Mouse (Mus musculus) C2C12 (cell line): ENCODE results near the gene Zfp184. TPM values are rescaled to one million over a fixed set of nuclear protein-coding genes. Genes with fewer than 3 reads are reported as not detected.

Experiments
- H3K27me3 ChIP-seq: one replicate; pipeline ENCODE4 v1.6.1; 2011; ENCODE audit not compliant: control insufficient read depth, insufficient read depth, insufficient read length
- H3K36me3 ChIP-seq: one replicate; pipeline ENCODE4 v1.6.1; 2011; ENCODE audit not compliant: control insufficient read depth, insufficient read depth
- H3K4me3 ChIP-seq: one replicate; pipeline ENCODE4 v1.5.1; 2011; ENCODE audit warnings: mild to moderate bottlenecking, control low read depth; ENCODE audit not compliant: poor library complexity, insufficient read depth, severe bottlenecking
- H3K79me2 ChIP-seq: one replicate; pipeline ENCODE4 v1.6.1; 2011; ENCODE audit not compliant: control insufficient read depth, insufficient read depth
- H3K79me3 ChIP-seq: one replicate; pipeline ENCODE4 v1.6.1; 2011; ENCODE audit warnings: low read depth, control low read depth
- H3ac ChIP-seq: one replicate; pipeline ENCODE3; 2011; ENCODE audit warnings: low read depth; ENCODE audit not compliant: control insufficient read depth, insufficient read length
- CEBPB ChIP-seq: IDR thresholded peaks from one replicate; pipeline ENCODE4 v1.6.1; 2011; ENCODE audit warnings: low read depth, mild to moderate bottlenecking, control low read depth, moderate library complexity
- CTCF ChIP-seq: IDR thresholded peaks from one replicate; pipeline ENCODE4 v1.5.1; 2011; ENCODE audit not compliant: control insufficient read depth, insufficient read depth, insufficient read length
- FOSL1 ChIP-seq: IDR thresholded peaks from one replicate; pipeline ENCODE4 v1.8.0; 2011; ENCODE audit warnings: mild to moderate bottlenecking, low read length; ENCODE audit not compliant: poor library complexity, insufficient read depth, severe bottlenecking
- MAX ChIP-seq: IDR thresholded peaks from one replicate; pipeline ENCODE4 v1.6.1; 2011; ENCODE audit warnings: mild to moderate bottlenecking, control low read depth
- MYOD1 ChIP-seq: IDR thresholded peaks from one replicate; pipeline ENCODE4 v1.6.1; 2011; ENCODE audit warnings: low read depth; ENCODE audit not compliant: control insufficient read depth, insufficient read length
- MYOG ChIP-seq: IDR thresholded peaks from one replicate; pipeline ENCODE4 v1.6.1; 2011; ENCODE audit not compliant: control insufficient read depth, insufficient read length; ENCODE audit errors: extremely low read depth
- USF1 ChIP-seq: IDR thresholded peaks from one replicate; pipeline ENCODE4 v1.6.1; 2011; ENCODE audit warnings: low read depth, mild to moderate bottlenecking, control low read depth, moderate library complexity
- polyA plus RNA-seq: library from polyadenylated mRNA; unstranded; fragments of >200 nt; fragmentation: generic; extraction: Trizol; gene quantifications from one replicate; pipeline ENCODE4 v1.2.1, GENCODE M21; 2012; ENCODE audit warnings: missing spikeins

The Zfp184 gene
- polyA plus RNA-seq, 1 experiment, result 1.4 TPM

DNA sequence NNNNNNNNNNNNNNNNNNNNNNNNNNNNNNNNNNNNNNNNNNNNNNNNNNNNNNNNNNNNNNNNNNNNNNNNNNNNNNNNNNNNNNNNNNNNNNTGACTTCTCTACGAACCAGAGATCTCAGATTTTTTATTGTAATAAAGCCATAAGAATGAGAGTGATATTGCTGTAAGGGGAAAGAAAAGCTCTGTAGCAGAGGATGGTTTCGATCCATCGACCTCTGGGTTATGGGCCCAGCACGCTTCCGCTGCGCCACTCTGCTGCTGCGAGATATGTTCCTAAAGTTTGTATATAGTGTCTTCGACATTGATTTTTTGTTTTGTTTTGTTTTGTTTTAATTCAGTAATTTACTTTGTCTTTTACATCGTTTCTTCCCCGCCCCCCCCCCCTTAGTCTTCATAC, 13.9 kb upstream of the Zfp184 start:
- Histone ChIP-seq H3K27me3 (no peaks in the 10 kb centered on the region), H3K36me3 (no peaks in the 10 kb centered on the region), H3K79me3 (no peaks in the 10 kb centered on the region), H3ac (no peak overlapping the region), H3K79me2 (no peaks in the 10 kb centered on the region), H3K4me3 (no peak overlapping the region)
- TF ChIP-seq MAX (no peak), MYOG (no peak)

DNA sequence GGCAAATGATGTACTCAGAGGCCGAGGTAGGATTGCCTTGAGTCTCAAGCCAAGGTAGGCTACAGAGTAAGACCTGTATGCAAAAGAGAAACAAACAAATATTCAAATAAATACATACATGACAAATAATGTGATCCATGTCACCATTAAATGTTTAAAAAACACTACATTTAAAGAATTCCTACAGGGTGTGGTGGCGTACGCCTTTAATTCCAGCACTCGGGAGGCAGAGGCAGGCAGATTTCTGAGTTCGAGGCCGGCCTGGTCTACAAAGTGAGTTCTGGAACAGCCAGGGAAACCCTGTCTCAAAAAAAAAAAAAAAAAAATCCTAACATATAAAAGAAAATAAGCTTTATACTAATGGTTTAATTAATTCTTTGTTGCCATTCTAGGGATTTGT, 13.2 kb upstream of the Zfp184 start:
- Histone ChIP-seq H3K4me3 (no peak overlapping the region), H3K79me2 (no peaks in the 10 kb centered on the region), H3K79me3 (no peaks in the 10 kb centered on the region), H3K36me3 (no peaks in the 10 kb centered on the region), H3K27me3 (no peaks in the 10 kb centered on the region), H3ac (no peak overlapping the region)
- no peak for TF ChIP-seq FOSL1
- no peak for TF ChIP-seq MYOD1
- no peak for TF ChIP-seq USF1
- TF ChIP-seq MAX, result no peak
- no peak for TF ChIP-seq CTCF
- no peak for TF ChIP-seq CEBPB
- no peak for TF ChIP-seq MYOG

DNA sequence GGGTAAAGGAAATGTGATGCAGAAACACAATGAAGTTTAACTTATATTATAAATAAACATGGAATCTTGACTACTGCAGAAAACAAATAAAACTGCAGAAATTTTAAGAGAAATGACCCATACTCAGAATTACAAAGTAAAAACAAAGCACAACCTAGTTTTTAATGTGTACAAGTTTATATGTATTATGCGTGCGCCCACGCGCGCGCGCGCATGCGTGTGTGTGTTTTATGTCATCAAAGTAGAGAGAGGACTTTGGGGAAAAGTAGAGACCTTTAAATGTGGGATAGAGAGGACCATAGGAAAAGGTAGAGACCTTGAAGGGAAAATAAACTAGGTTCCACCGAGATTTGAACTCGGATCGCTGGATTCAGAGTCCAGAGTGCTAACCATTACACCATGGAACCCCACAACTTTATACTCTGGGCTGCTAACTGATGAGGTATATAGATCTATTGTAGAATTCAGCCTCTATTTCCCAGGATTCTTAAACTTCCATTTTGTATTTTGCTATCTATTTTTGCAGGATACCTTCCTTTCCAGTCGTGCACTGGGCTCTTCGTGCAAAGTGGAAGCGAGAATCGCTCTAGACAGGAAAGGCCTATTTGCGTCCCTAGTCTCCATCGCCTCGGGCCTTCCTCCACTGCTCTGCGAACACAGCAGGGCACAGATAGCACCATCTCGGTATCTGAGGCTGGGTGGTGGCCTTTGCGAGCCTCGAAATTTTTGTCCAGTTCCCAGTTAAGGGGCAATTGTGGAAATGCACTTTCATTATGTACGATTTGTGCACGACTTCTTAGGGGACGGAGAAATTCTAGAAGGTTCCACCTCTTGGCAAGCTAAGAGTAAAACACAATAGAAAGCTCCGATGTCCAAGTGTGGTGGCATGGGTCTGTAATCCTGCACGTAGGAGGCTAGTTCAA, 11.0 kb upstream of the Zfp184 start:
- Histone ChIP-seq H3K79me3 (no peaks in the 10 kb centered on the region), H3K79me2 (no peaks in the 10 kb centered on the region), H3K27me3 (no peaks in the 10 kb centered on the region), H3K36me3 (no peaks in the 10 kb centered on the region), H3ac (no peak overlapping the region), H3K4me3 (no peak overlapping the region)
- TF ChIP-seq CEBPB, result no peak
- no peak for TF ChIP-seq MYOG
- no peak for TF ChIP-seq CTCF
- no peak for TF ChIP-seq MYOD1
- no peak for TF ChIP-seq MAX
- no peak for TF ChIP-seq USF1
- no peak for TF ChIP-seq FOSL1

DNA sequence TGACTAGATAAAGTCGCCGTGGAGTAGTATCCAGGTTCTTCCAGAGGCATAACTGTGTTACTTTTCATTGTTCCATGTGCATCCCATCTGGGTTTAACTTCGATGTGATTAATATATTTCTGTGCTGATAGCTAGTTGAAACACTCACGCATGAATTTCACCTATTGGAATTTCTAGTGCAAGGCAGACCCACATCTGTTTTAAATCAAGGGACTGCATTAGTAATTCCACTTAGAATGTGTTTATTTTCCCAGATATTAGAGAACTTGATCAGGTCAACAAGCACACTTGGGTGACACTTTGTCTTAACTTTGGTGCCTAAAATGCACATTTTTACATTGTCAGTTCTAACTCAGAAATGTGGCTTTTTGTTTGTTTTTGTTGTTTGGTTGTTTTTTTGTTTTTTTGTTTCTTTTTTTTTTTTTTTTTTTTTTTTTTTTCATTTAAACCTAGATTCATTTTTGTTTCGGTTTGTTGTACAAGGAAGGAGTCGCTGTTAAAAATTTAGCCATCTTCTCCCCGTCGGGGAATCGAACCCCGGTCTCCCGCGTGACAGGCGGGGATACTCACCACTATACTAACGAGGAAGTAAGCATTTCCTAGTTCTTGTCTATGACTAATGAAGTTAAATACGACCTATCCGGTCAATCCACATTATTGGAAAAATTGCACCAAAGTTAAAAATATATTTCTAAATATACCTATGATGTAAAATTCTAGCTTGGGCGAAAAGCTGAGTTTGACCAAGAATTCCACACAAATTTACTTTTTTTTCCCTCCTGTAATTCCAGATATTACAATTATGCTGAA, 9.7 kb upstream of the Zfp184 start:
- H3K4me3 ChIP-seq, result no peak overlapping the region

DNA sequence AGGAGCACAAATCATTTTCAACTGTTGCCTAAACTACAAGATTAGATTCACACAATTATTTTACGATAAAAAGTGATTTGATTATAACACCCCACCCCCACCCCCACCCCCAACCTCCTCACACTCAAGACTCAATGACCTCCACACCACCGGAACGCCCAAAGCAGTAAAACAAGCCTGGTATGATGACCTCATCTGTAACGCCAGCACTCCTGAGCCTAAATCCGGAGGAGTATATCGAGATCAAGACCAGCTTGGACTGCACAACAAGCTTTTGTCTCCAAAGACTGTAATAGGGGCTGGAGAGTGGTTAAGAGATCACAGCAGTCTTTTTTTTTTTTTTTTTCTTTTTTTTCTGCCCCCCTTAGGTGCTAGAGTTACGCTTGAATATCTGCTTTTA, 9.1 kb upstream of the Zfp184 start:
- Histone ChIP-seq H3K79me3 (no peaks in the 10 kb centered on the region), H3ac (no peak overlapping the region), H3K79me2 (no peaks in the 10 kb centered on the region), H3K4me3 (no peak overlapping the region), H3K27me3 (no peaks in the 10 kb centered on the region), H3K36me3 (no peaks in the 10 kb centered on the region)
- TF ChIP-seq USF1 (no peak), CEBPB (no peak), MYOG (no peak), CTCF (no peak), FOSL1 (no peak), MAX (no peak), MYOD1 (no peak)

More for the DNA sequence above, 9.7 kb upstream of the Zfp184 start:
- Histone ChIP-seq H3K27me3 (no peaks in the 10 kb centered on the region), H3K79me3 (no peaks in the 10 kb centered on the region), H3ac (no peak overlapping the region), H3K36me3 (no peaks in the 10 kb centered on the region), H3K79me2 (no peaks in the 10 kb centered on the region)
- TF ChIP-seq MAX, result no peak
- no peak for TF ChIP-seq MYOD1

DNA sequence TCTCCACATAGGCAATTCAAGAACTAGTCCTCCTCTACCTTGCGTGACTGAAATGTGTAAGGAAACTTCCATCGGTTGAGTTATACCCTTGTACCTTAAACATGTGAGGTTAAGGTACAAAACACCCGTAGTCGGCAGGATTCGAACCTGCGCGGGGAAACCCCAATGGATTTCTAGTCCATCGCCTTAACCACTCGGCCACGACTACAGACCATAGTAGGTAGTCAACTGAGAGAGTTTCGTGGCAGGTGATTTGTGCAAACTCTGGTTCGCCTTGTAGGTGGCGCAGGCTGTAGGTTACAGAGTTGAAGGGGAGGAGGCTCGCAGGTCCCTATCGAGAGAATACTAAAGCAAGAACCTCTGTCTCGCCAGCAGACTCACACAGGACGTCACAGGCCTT, 7.9 kb upstream of the Zfp184 start:
- Histone ChIP-seq H3K79me2 (no peaks in the 10 kb centered on the region), H3K27me3 (no peaks in the 10 kb centered on the region), H3K79me3 (no peaks in the 10 kb centered on the region), H3K36me3 (no peaks in the 10 kb centered on the region), H3ac (no peak overlapping the region), H3K4me3 (no peak overlapping the region)
- TF ChIP-seq MAX, result no peak
- TF ChIP-seq CEBPB, result no peak
- TF ChIP-seq CTCF, result no peak
- no peak for TF ChIP-seq USF1
- no peak for TF ChIP-seq FOSL1
- TF ChIP-seq MYOG, result no peak
- no peak for TF ChIP-seq MYOD1
